Mouse (Mus musculus) MEL (cell line): ENCODE results near the gene Cfap52. TPM values are rescaled to one million over a fixed set of nuclear protein-coding genes. Genes with fewer than 3 reads are reported as not detected.

Experiments used
- DNase-seq: peaks from one replicate; pipeline ENCODE4 v3.0.0; 2011; ENCODE audit warnings: low read depth, low spot score
- H3K27ac ChIP-seq: 2 replicates; pipeline ENCODE4 v1.5.1; 2012; ENCODE audit warnings: low read depth, mild to moderate bottlenecking, control low read depth, low read length, moderate library complexity; ENCODE audit not compliant: control insufficient read depth
- H3K27me3 ChIP-seq, 2 experiments: fragments of 150-350 bp in 1 of 2; sonication (generic) in 1 of 2; 2 replicates each; pipeline ENCODE4 v1.6.1; 2012; ENCODE audit warnings: low read length in 2 of 2, mild to moderate bottlenecking in 2 of 2, improper control_type of control experiment in 1 of 2, moderate library complexity in 1 of 2; ENCODE audit not compliant: insufficient read depth in 2 of 2, control insufficient read depth in 1 of 2
- H3K36me3 ChIP-seq, 2 experiments: 2 replicates each; pipeline ENCODE4 v1.6.1; 2012 to 2014; ENCODE audit warnings: low read length in 2 of 2, improper control_type of control experiment in 1 of 2, inconsistent platforms in 1 of 2, mild to moderate bottlenecking in 1 of 2; ENCODE audit not compliant: insufficient read depth in 2 of 2, control insufficient read depth in 1 of 2
- H3K4me1 ChIP-seq, 2 experiments: fragments of 150-350 bp in 1 of 2; sonication (generic) in 1 of 2; 2 replicates each; pipeline ENCODE4 v1.6.1; 2012; ENCODE audit warnings: low read length in 2 of 2, improper control_type of control experiment in 1 of 2, mild to moderate bottlenecking in 1 of 2; ENCODE audit not compliant: insufficient read depth in 2 of 2, control insufficient read depth in 1 of 2
- H3K4me3 ChIP-seq, 2 experiments: fragments of 150-350 bp in 1 of 2; sonication (generic) in 1 of 2; 2 replicates each; pipeline ENCODE4 v1.5.1; 2012; ENCODE audit warnings: low read depth in 2 of 2, low read length in 2 of 2, mild to moderate bottlenecking in 2 of 2, moderate library complexity in 2 of 2, control low read depth in 1 of 2, improper control_type of control experiment in 1 of 2; ENCODE audit not compliant: control insufficient read depth in 1 of 2, insufficient read depth in 1 of 2
- H3K79me2 ChIP-seq: 2 replicates; pipeline ENCODE4 v1.6.1; 2012; ENCODE audit warnings: mild to moderate bottlenecking, low read length, moderate library complexity; ENCODE audit not compliant: control insufficient read depth, poor library complexity, insufficient read depth
- H3K9ac ChIP-seq: 2 replicates; pipeline ENCODE4 v1.6.1; 2012; ENCODE audit warnings: low read depth, mild to moderate bottlenecking, control low read depth, low read length, moderate library complexity; ENCODE audit not compliant: control insufficient read depth, poor library complexity, severe bottlenecking
- H3K9me3 ChIP-seq: fragments of 150-350 bp; sonication (generic); replicated peaks from 2 replicates; pipeline ENCODE4 v1.6.1; 2012; ENCODE audit warnings: mild to moderate bottlenecking, low read length, improper control_type of control experiment, moderate library complexity; ENCODE audit not compliant: insufficient read depth
- CHD2 ChIP-seq: IDR thresholded peaks from 2 replicates; pipeline ENCODE4 v1.6.1; 2011; ENCODE audit warnings: low read length, improper control_type of control experiment
- E2F4 ChIP-seq: IDR thresholded peaks from 2 replicates; pipeline ENCODE4 v1.6.1; 2011; ENCODE audit warnings: low read depth, low read length, improper control_type of control experiment, borderline replicate concordance
- EP300 ChIP-seq, 2 experiments: IDR thresholded peaks; 2 replicates each; pipeline ENCODE4 v1.6.1; 2011; ENCODE audit warnings: improper control_type of control experiment in 2 of 2, low read length in 2 of 2, low read depth in 1 of 2, mild to moderate bottlenecking in 1 of 2
- ETS1 ChIP-seq: IDR thresholded peaks from 2 replicates; pipeline ENCODE4 v1.6.1; 2012; ENCODE audit warnings: low read depth, mild to moderate bottlenecking, inconsistent platforms, low read length, improper control_type of control experiment, moderate library complexity
- GABPA ChIP-seq: IDR thresholded peaks from 2 replicates; pipeline ENCODE4 v1.6.1; 2012; ENCODE audit warnings: low read depth, mild to moderate bottlenecking, inconsistent platforms, low read length, improper control_type of control experiment, moderate library complexity
- GATA1 ChIP-seq: IDR thresholded peaks from 2 replicates; pipeline ENCODE4 v1.6.1; 2011; ENCODE audit warnings: low read depth, low read length, improper control_type of control experiment
- JUND ChIP-seq: IDR thresholded peaks from 2 replicates; pipeline ENCODE4 v1.6.1; 2011; ENCODE audit warnings: low read depth, mild to moderate bottlenecking, improper control_type of control experiment, low read length
- KAT2A ChIP-seq: conservative IDR thresholded peaks from 2 replicates; pipeline ENCODE4 v1.6.1; 2012; ENCODE audit warnings: low read depth, low read length, improper control_type of control experiment, inconsistent platforms
- MAX ChIP-seq: IDR thresholded peaks from 2 replicates; pipeline ENCODE4 v1.6.1; 2011; ENCODE audit warnings: low read length, improper control_type of control experiment
- MEF2A ChIP-seq: IDR thresholded peaks from 2 replicates; pipeline ENCODE4 v1.6.1; 2014; ENCODE audit warnings: low read depth, mild to moderate bottlenecking, inconsistent platforms, low read length, improper control_type of control experiment; ENCODE audit not compliant: poor library complexity, insufficient replicate concordance, severe bottlenecking; ENCODE audit errors: extremely low read depth
- NRF1 ChIP-seq: IDR thresholded peaks from 2 replicates; pipeline ENCODE4 v1.6.1; 2014; ENCODE audit warnings: low read depth, mild to moderate bottlenecking, inconsistent platforms, low read length, improper control_type of control experiment, moderate library complexity; ENCODE audit not compliant: poor library complexity, insufficient read depth, severe bottlenecking
- RAD21 ChIP-seq: IDR thresholded peaks from 2 replicates; pipeline ENCODE4 v1.6.1; 2011; ENCODE audit warnings: mild to moderate bottlenecking, low read depth, low read length, improper control_type of control experiment
- SMC3 ChIP-seq: IDR thresholded peaks from 2 replicates; pipeline ENCODE4 v1.6.1; 2011; ENCODE audit warnings: low read depth, low read length, improper control_type of control experiment
- TBP ChIP-seq: IDR thresholded peaks from 2 replicates; pipeline ENCODE4 v1.8.0; 2011; ENCODE audit warnings: low read depth, low read length, improper control_type of control experiment
- USF1 ChIP-seq: IDR thresholded peaks from 2 replicates; pipeline ENCODE4 v1.6.1; 2014; ENCODE audit warnings: low read depth, mild to moderate bottlenecking, inconsistent platforms, low read length, improper control_type of control experiment, moderate library complexity
- ZKSCAN1 ChIP-seq: IDR thresholded peaks from 2 replicates; pipeline ENCODE4 v1.6.1; 2012; ENCODE audit warnings: low read depth, mild to moderate bottlenecking, inconsistent platforms, low read length, improper control_type of control experiment, moderate library complexity
- ZNF384 ChIP-seq: IDR thresholded peaks from 2 replicates; pipeline ENCODE4 v1.6.1; 2012; ENCODE audit warnings: low read depth, mild to moderate bottlenecking, inconsistent platforms, low read length, improper control_type of control experiment
- polyA plus RNA-seq, 2 experiments: library from polyadenylated mRNA; stranded (reverse) in 1 of 2; unstranded in 1 of 2; fragments of >175 nt in 1 of 2; fragments of >200 nt in 1 of 2; gene quantifications; 2 replicates each; pipeline versions ENCODE4 v1.2.1 to v1.2.4; 2012; ENCODE audit warnings: low replicate concordance in 2 of 2, low read depth in 1 of 2; ENCODE audit not compliant: insufficient read length in 2 of 2, insufficient read depth in 1 of 2, missing spikeins in 1 of 2
- total RNA-seq: library from RNA; depleted of rRNA; stranded (reverse); fragments of 300-350 nt; gene quantifications from 2 replicates; pipeline ENCODE4 v1.2.3, GENCODE M21; 2012

Cfap52 gene
- total and polyA plus RNA-seq, 3 experiments = not detected

DNA sequence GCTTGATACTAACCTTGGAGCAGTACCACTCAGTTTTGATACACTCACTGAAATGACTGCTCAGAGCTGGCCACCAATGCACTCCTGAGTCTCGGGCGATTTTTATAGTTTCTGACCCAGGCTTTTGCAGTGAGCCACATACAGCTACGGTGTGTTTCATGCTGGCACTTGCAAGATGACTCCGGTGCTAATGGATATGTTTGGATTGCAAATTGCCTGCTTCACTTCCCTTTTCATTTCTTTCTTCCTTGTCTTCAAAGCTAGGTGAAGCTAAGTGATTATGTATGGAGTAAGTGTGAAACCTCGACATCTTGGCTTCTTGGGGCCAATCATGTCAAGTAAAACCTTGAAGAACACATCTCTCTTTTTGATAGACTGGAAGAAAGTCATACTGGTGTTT, 43.9 kb upstream of the Cfap52 start:
- no peaks in the 10 kb centered on the region for H3K27me3 ChIP-seq
- H3K4me1 ChIP-seq = peaks cover 0 to 5% of the 10 kb centered on the region in 2 experiments; a peak in 1 of 4 replicates
- H3K9ac ChIP-seq = no peak overlapping the region
- no peak overlapping the region for H3K27ac ChIP-seq
- H3K9me3 ChIP-seq = no peaks in the 10 kb centered on the region
- DNase-seq = no peak
- TF ChIP-seq GATA1 (no peak), USF1 (no peak), MAX (no peak)
- H3K79me2 ChIP-seq = no peaks in the 10 kb centered on the region
- H3K4me3 ChIP-seq = no peak overlapping the region
- peaks cover 0 to 2% of the 10 kb centered on the region in 2 experiments; a peak in 2 of 4 replicates for H3K36me3 ChIP-seq

DNA sequence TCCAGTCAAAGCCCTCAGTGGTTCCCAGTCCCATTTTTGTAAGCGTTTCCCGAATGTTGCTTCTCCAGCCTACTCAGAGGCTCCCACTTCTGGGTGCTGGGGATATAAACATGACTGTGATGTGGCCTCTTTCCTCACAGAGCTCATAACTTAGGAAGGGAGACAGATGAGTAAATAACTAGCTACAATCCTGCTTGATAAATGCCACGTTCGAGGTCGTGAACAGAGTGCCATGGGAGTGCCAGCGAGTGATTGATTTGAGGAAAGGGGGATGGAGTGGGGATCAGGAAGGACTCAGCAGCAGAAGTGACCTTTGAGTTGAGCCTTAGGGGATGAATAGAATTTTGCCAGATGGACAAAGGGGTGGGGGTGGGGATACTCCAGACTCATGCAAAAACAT, 42.2 kb upstream of the Cfap52 start:
- no peaks in the 10 kb centered on the region for H3K79me2 ChIP-seq
- H3K27me3 ChIP-seq = no peaks in the 10 kb centered on the region
- no peaks in the 10 kb centered on the region for H3K9me3 ChIP-seq
- TF ChIP-seq SMC3 = no peak
- no peak for TF ChIP-seq KAT2A
- no peak for TF ChIP-seq TBP
- no peak for TF ChIP-seq JUND
- no peak for TF ChIP-seq MAX
- no peak for TF ChIP-seq RAD21
- TF ChIP-seq MEF2A = no peak
- TF ChIP-seq ZNF384 = no peak
- no peak for TF ChIP-seq GABPA
- TF ChIP-seq CHD2 = no peak
- TF ChIP-seq NRF1 = no peak
- no peak overlapping the region for H3K4me3 ChIP-seq
- no peak overlapping the region for H3K27ac ChIP-seq
- H3K4me1 ChIP-seq = peaks cover 0 to 5% of the 10 kb centered on the region in 2 experiments; a peak in 1 of 4 replicates
- H3K36me3 ChIP-seq = peaks cover 0 to 2% of the 10 kb centered on the region in 2 experiments; a peak in 2 of 4 replicates
- H3K9ac ChIP-seq = no peak overlapping the region
- DNase-seq = no peak

DNA sequence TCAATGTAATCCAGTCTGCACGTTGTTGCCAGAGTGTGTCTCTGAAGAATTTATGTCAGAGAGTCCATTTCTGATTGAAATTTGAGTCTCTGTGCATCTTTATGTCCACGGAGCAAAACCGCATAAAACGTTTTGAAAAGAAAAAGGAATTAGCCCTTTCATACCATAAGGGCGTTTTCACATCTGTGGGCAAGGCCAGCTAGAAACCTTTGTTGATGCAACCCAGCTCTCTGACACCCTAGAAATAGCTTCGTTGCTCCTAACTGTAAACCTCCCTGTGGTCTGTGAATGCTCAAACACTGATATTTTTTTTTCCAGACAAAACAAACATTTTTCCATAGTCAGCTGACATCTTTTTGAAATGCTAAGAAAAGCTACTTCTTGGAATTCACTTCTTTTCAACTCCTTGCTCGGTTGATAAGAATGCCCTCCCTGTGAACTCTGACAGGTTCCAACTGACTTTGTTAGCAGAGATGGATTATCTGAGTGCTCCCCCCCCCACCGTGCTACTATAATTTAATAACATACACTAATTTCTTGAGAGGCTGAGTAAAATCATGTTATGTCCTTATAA, 40.9 kb upstream of the Cfap52 start:
- H3K27ac ChIP-seq = no peak overlapping the region
- no peaks in the 10 kb centered on the region for H3K9me3 ChIP-seq
- peaks cover 0 to 5% of the 10 kb centered on the region in 2 experiments; a peak in 1 of 4 replicates for H3K4me1 ChIP-seq
- no peaks in the 10 kb centered on the region for H3K79me2 ChIP-seq
- no peaks in the 10 kb centered on the region for H3K27me3 ChIP-seq
- TF ChIP-seq JUND (no peak), E2F4 (no peak), ETS1 (peak; percentile 51; the same call in 1 of the 2 replicates), EP300 (IDR thresholded peaks at IDR 0.05; ENCODE audit: low read depth in 1 of 2, low read length in 2 of 2) (peak in 1 of 2 experiments; percentile 53; a peak in 2 of 4 replicates), ZKSCAN1 (no peak)
- peak; percentile 35 for DNase-seq
- H3K36me3 ChIP-seq = peaks cover 0 to 2% of the 10 kb centered on the region in 2 experiments; a peak in 2 of 4 replicates
- H3K4me3 ChIP-seq = no peak overlapping the region
- no peak overlapping the region for H3K9ac ChIP-seq
